Mouse (Mus musculus): ENCODE results near the gene Rcan2.

The Rcan2 gene

GRCm38 (mm10) chr17:44020707-44021220, 219.6 kb downstream of the Rcan2 start:
- no peak for DNase-seq (ENCODE audit: low spot score in 2 of 2)

- no peak for DNase-seq (ENCODE audit: low spot score in 2 of 2)
These were observed 222.7 kb downstream of the Rcan2 start for GRCm38 (mm10) chr17:44023842-44024241.

- DNase-seq (ENCODE audit: low spot score in 2 of 2): no peak
These were observed 223.9 kb downstream of the Rcan2 start for GRCm38 (mm10) chr17:44025011-44025410.

- DNase-seq (ENCODE audit: low spot score in 2 of 2): no peak
These were observed 224.8 kb downstream of the Rcan2 start for GRCm38 (mm10) chr17:44025935-44026334.

- DNase-seq (ENCODE audit: low spot score in 2 of 2): no peak
These were observed 225.2 kb downstream of the Rcan2 start for GRCm38 (mm10) chr17:44026378-44026777.

- DNase-seq (ENCODE audit: low spot score in 2 of 2): no peak
These were observed 225.6 kb downstream of the Rcan2 start for GRCm38 (mm10) chr17:44026786-44027185.

GRCm38 (mm10) chr17:44027311-44027710, 226.2 kb downstream of the Rcan2 start:
- DNase-seq (ENCODE audit: low spot score in 2 of 2): no peak

GRCm38 (mm10) chr17:44029616-44030015, 228.5 kb downstream of the Rcan2 start:
- no peak for DNase-seq (ENCODE audit: low spot score in 2 of 2)

GRCm38 (mm10) chr17:44030776-44031587, 229.8 kb downstream of the Rcan2 start:
- DNase-seq (ENCODE audit: low spot score in 2 of 2): no peak

GRCm38 (mm10) chr17:44035005-44035404, 233.9 kb downstream of the Rcan2 start:
- DNase-seq (ENCODE audit: low spot score in 2 of 2): no peak

- no peak for DNase-seq (ENCODE audit: low spot score in 2 of 2)
These were observed 237.5 kb downstream of the Rcan2 start for GRCm38 (mm10) chr17:44038656-44039055.

- DNase-seq (ENCODE audit: low spot score in 2 of 2): no peak
These were observed 239.3 kb downstream of the Rcan2 start for GRCm38 (mm10) chr17:44040449-44040848.

- no peak for DNase-seq (ENCODE audit: low spot score in 2 of 2)
These were observed 241.2 kb downstream of the Rcan2 start for GRCm38 (mm10) chr17:44042301-44042700.

GRCm38 (mm10) chr17:44042861-44043260, 241.7 kb downstream of the Rcan2 start:
- no peak for DNase-seq (ENCODE audit: low spot score in 2 of 2)

GRCm38 (mm10) chr17:44053427-44053826, 252.3 kb downstream of the Rcan2 start:
- peak in 1 of 2 experiments; percentile 8 for DNase-seq (ENCODE audit: low spot score in 2 of 2)

GRCm38 (mm10) chr17:44057123-44057522, 256.0 kb downstream of the Rcan2 start:
- no peak for DNase-seq (ENCODE audit: low spot score in 2 of 2)

- no peak for DNase-seq (ENCODE audit: low spot score in 2 of 2)
These were observed 257.0 kb downstream of the Rcan2 start for GRCm38 (mm10) chr17:44058145-44058544.

- DNase-seq (ENCODE audit: low spot score in 2 of 2): no peak
These were observed 259.6 kb downstream of the Rcan2 start for GRCm38 (mm10) chr17:44060781-44061180.

GRCm38 (mm10) chr17:44061289-44061890, 260.2 kb downstream of the Rcan2 start:
- no peak for DNase-seq (ENCODE audit: low spot score in 2 of 2)

GRCm38 (mm10) chr17:44068876-44069275, 267.7 kb downstream of the Rcan2 start:
- no peak for DNase-seq (ENCODE audit: low spot score in 2 of 2)

- no peak for DNase-seq (ENCODE audit: low spot score in 2 of 2)
These were observed 270.5 kb downstream of the Rcan2 start for GRCm38 (mm10) chr17:44071680-44072079.

- no peak for DNase-seq (ENCODE audit: low spot score in 2 of 2)
These were observed 274.4 kb downstream of the Rcan2 start for GRCm38 (mm10) chr17:44075601-44076000.

GRCm38 (mm10) chr17:44076051-44076680, 275.0 kb downstream of the Rcan2 start:
- DNase-seq (ENCODE audit: low spot score in 2 of 2): no peak

Measured in spleen, postnatal 14 days (tissue).